Comparison of ENCODE assay signal across 21 mouse cellular contexts in the genomic region with DNA sequence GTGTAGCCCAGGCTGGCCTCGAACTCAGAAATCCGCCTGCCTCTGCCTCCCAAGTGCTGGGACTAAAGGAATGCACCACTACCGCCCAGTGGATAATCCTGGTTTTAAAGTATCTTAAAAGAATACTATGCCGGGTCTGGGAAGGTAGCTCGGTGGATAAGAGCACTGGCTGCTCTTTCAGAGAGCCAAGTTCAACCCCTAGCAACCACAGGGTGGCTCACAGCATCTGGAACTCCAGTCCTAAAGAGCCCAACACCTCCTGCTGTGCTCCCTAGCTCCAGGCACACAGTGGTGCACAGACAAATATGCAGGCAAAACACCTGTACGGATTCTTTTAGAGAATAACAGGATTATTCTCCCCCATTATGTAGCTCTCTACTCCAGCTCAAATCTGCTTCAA.
"Had no signal": no experiment of that assay in that cellular context is flagged by ENCODE, and none has a peak within 500 bp of the region (broad histone marks: within the 10 kb centered on the region; RNA-seq: fewer than 3 reads in every experiment).

No protein-coding gene starts in this region.

- H3K4me3 ChIP-seq: gastrocnemius, adult 2 months; heart, embryonic 10.5 days; heart, embryonic 12.5 days; hindbrain, embryonic 10.5 days; hindbrain, embryonic 12.5 days; intestine, embryonic 15.5 days; layer of hippocampus, adult 2 months; left cerebral cortex, adult 2 months; limb, embryonic 13.5 days; limb, embryonic 15.5 days; liver, embryonic 12.5 days had no signal

- H3K4me1 ChIP-seq: heart, embryonic 10.5 days; heart, embryonic 12.5 days; hindbrain, embryonic 10.5 days; hindbrain, embryonic 12.5 days; intestine, embryonic 15.5 days; limb, embryonic 13.5 days; limb, embryonic 15.5 days; liver, embryonic 12.5 days had no signal

- DNase-seq: gastrocnemius, adult 2 months; gastrocnemius, postnatal 10 days; gastrocnemius, postnatal 25 days; heart, postnatal 10 days; heart, postnatal 4 days; kidney, adult 18-20 months; kidney, adult 8-10 months; kidney, postnatal 10 days; kidney, postnatal 25 days; kidney, postnatal 4 days; left cerebral cortex, postnatal 4 days had no signal
